Mouse (Mus musculus): ENCODE results near the gene Nsd2. TPM values are rescaled to one million over a fixed set of nuclear protein-coding genes. Genes with fewer than 3 reads are reported as not detected.
"Not testable (repeated sequence)": the region's sequence is repeated elsewhere in the genome, so short reads cannot be mapped to it uniquely, and the experiment has no call there.

Nsd2 gene
- polyA plus RNA-seq, 1 experiment from 2014 or later, result 116 TPM

DNA sequence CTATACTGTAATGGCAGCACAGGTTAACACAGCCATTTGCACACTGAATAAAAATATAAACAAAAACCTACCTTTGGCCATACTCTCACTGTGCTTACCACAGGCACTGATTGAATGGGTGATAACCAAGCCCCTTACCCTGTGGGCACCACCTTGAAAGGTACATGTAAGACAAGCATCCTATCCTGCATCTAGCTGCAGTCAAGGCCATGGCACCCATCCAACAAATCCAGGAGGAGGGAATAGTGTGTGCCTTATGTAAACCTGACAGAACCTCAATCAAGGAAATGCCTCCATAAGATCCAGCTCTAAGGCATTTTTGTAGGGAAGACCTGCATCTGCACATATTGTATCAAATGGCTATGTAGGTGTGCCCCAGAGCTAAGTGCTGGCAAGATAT lies 105.6 kb downstream of the Nsd2 start:
- no peaks in the 10 kb centered on the region for H3K4me1 ChIP-seq (ENCODE audit: control insufficient read depth, insufficient read depth, low read length)
- no peak for ATAC-seq (ENCODE audit: insufficient read depth, low FRiP score, low TSS enrichment)
- H3K4me2 ChIP-seq (ENCODE audit: low read depth), result no peak overlapping the region
- H3K9me3 ChIP-seq (ENCODE audit: control insufficient read depth, low read length), result no peaks in the 10 kb centered on the region
- DNase-seq (ENCODE audit: low spot score), result no peak
- no peak overlapping the region for H3K27ac ChIP-seq (ENCODE audit: low read depth, low read length)
- H3K36me3 ChIP-seq (ENCODE audit: control insufficient read depth, insufficient read depth, low read length), result peaks cover 3% of the 10 kb centered on the region; the same call in 1 of the 2 replicates
- H3K27me3 ChIP-seq (ENCODE audit: control insufficient read depth, insufficient read depth, low read length), result no peaks in the 10 kb centered on the region
- no peak overlapping the region for H3K9ac ChIP-seq (ENCODE audit: low read length)
- H3K4me3 ChIP-seq (ENCODE audit: low read depth, low read length), result no peak overlapping the region

- Histone ChIP-seq H3K9me3 (ENCODE audit: control insufficient read depth, low read length) (no peaks in the 10 kb centered on the region), H3K27ac (ENCODE audit: low read depth, low read length) (no peak overlapping the region), H3K4me2 (ENCODE audit: low read depth) (no peak overlapping the region), H3K36me3 (ENCODE audit: control insufficient read depth, insufficient read depth, low read length) (peaks cover 4% of the 10 kb centered on the region; the same call in 1 of the 2 replicates), H3K27me3 (ENCODE audit: control insufficient read depth, insufficient read depth, low read length) (no peaks in the 10 kb centered on the region), H3K4me1 (ENCODE audit: control insufficient read depth, insufficient read depth, low read length) (peaks cover 8% of the 10 kb centered on the region; the same call in 1 of the 2 replicates), H3K4me3 (ENCODE audit: low read depth, low read length) (no peak overlapping the region), H3K9ac (ENCODE audit: low read length) (no peak overlapping the region)
- DNase-seq (ENCODE audit: low spot score) (no peak), ATAC-seq (ENCODE audit: insufficient read depth, low FRiP score, low TSS enrichment) (no peak)
- WGBS, result 76% methylated on average over 2 of the region's 2 CpGs
These were observed 111.9 kb downstream of the Nsd2 start for GRCm38 (mm10) chr5:33932413-33932812.

DNA sequence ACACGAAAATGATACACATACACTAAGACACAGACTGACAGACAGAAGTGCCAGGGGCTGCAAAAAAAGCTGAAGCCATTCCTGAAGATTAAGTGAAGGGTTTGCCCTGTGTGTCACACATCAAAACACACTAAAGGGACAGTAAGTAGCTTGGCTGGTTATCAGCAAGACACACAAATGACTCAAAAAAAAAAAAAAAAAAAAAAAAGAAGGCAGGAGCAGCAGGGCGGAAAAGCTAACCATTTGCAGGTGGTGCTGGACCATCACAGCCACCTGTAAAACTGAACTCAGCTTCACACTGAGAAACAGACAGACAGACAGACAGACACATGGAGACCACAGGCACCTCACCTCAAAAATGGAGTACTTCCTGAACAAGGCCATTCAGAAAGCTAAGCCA lies 113.6 kb downstream of the Nsd2 start:
- WGBS, result 90% methylated on average over 2 of the region's 2 CpGs
- H3K9me3 ChIP-seq (ENCODE audit: control insufficient read depth, low read length), result no peaks in the 10 kb centered on the region
- H3K4me1 ChIP-seq (ENCODE audit: control insufficient read depth, insufficient read depth, low read length), result peaks cover 8% of the 10 kb centered on the region; the same call in 1 of the 2 replicates
- H3K4me2 ChIP-seq (ENCODE audit: low read depth), result 0 out of 2 replicates have a peak overlapping the region, but pooled peaks have one; percentile 10
- no peak overlapping the region for H3K4me3 ChIP-seq (ENCODE audit: low read depth, low read length)
- no peak overlapping the region for H3K27ac ChIP-seq (ENCODE audit: low read depth, low read length)
- no peak overlapping the region for H3K9ac ChIP-seq (ENCODE audit: low read length)
- ATAC-seq (ENCODE audit: insufficient read depth, low FRiP score, low TSS enrichment) (no peak), DNase-seq (ENCODE audit: low spot score) (no peak)
- H3K36me3 ChIP-seq (ENCODE audit: control insufficient read depth, insufficient read depth, low read length), result peaks cover 4% of the 10 kb centered on the region; the same call in 1 of the 2 replicates
- no peaks in the 10 kb centered on the region for H3K27me3 ChIP-seq (ENCODE audit: control insufficient read depth, insufficient read depth, low read length)

DNA sequence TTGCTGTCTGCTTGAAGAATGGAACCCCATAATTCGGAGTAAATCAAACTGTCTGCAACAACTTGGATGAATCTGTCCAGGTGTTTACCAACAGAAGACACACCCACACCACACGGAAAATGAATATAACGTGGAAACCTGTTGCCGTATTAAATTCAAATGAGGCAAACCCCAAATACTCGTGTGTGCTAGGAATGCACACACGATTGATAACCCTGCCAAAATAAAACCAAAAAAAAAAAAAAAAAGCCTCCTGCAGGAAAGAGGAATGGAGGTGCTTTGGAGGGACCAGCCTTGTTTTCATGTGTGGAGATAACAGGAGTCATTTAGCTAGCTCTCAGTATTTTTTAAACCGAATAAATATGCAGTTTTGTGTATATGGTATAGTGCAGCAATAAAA lies 114.4 kb downstream of the Nsd2 start:
- H3K4me2 ChIP-seq (ENCODE audit: low read depth), result peak overlapping the region; percentile 49
- peaks cover 8% of the 10 kb centered on the region; the same call in 1 of the 2 replicates for H3K4me1 ChIP-seq (ENCODE audit: control insufficient read depth, insufficient read depth, low read length)
- H3K9me3 ChIP-seq (ENCODE audit: control insufficient read depth, low read length), result no peaks in the 10 kb centered on the region
- H3K27me3 ChIP-seq (ENCODE audit: control insufficient read depth, insufficient read depth, low read length), result no peaks in the 10 kb centered on the region
- H3K27ac ChIP-seq (ENCODE audit: low read depth, low read length), result no peak overlapping the region
- H3K9ac ChIP-seq (ENCODE audit: low read length), result no peak overlapping the region
- H3K36me3 ChIP-seq (ENCODE audit: control insufficient read depth, insufficient read depth, low read length), result peaks cover 4% of the 10 kb centered on the region
- ATAC-seq (ENCODE audit: insufficient read depth, low FRiP score, low TSS enrichment) (no peak), DNase-seq (ENCODE audit: low spot score) (no peak)
- H3K4me3 ChIP-seq (ENCODE audit: low read depth, low read length), result no peak overlapping the region; the same call in 1 of the 2 replicates
- WGBS, result 84% methylated on average over 7 of the region's 7 CpGs

DNA sequence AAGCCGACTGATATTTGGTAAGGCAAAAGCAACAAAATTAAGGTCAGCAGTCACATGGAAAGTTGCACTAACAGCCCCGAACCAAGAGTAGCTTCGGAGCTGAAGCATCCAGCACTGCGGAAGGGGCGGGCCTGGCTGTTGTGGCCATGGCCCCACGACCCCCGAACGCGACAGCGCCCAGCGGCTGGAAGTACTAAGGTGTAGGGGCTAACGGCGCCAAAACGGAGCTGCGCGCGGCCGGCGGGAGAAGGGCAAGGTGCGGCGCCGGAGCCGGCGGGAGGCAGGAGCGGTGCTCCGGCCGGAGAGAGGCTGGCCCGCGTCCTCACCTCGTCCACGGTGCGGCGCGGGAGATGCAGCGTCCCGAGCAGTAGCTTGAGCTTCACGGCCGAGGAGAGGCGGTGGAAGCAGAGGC lies 115.2 kb downstream of the Nsd2 start:
- H3K4me2 ChIP-seq (ENCODE audit: low read depth), result peak overlapping the region; percentile 49
- H3K9me3 ChIP-seq (ENCODE audit: control insufficient read depth, low read length), result no peaks in the 10 kb centered on the region
- peak overlapping the region; percentile 92 for H3K4me3 ChIP-seq (ENCODE audit: low read depth, low read length)
- WGBS, result 1% methylated on average over 28 of the region's 39 CpGs
- peak overlapping the region; percentile 90 for H3K9ac ChIP-seq (ENCODE audit: low read length)
- DNase-seq (ENCODE audit: low spot score) (no peak), ATAC-seq (ENCODE audit: insufficient read depth, low FRiP score, low TSS enrichment) (peak; percentile 56)
- no peaks in the 10 kb centered on the region for H3K27me3 ChIP-seq (ENCODE audit: control insufficient read depth, insufficient read depth, low read length)
- H3K4me1 ChIP-seq (ENCODE audit: control insufficient read depth, insufficient read depth, low read length), result peaks cover 8% of the 10 kb centered on the region; the same call in 1 of the 2 replicates
- peaks cover 4% of the 10 kb centered on the region for H3K36me3 ChIP-seq (ENCODE audit: control insufficient read depth, insufficient read depth, low read length)
- H3K27ac ChIP-seq (ENCODE audit: low read depth, low read length), result peak overlapping the region; percentile 86

- Histone ChIP-seq H3K27ac (ENCODE audit: low read depth, low read length) (peak within 1 kb of the TSS; percentile 86), H3K4me3 (ENCODE audit: low read depth, low read length) (peak within 1 kb of the TSS; percentile 92), H3K9ac (ENCODE audit: low read length) (peak within 1 kb of the TSS; percentile 90), H3K4me1 (ENCODE audit: control insufficient read depth, insufficient read depth, low read length) (peaks cover 8% of the 10 kb centered on the region; the same call in 1 of the 2 replicates), H3K9me3 (ENCODE audit: control insufficient read depth, low read length) (no peaks in the 10 kb centered on the region), H3K27me3 (ENCODE audit: control insufficient read depth, insufficient read depth, low read length) (no peaks in the 10 kb centered on the region), H3K4me2 (ENCODE audit: low read depth) (peak within 1 kb of the TSS; percentile 69), H3K36me3 (ENCODE audit: control insufficient read depth, insufficient read depth, low read length) (peaks cover 4% of the 10 kb centered on the region)
- peak; percentile 96 for ATAC-seq (ENCODE audit: insufficient read depth, low FRiP score, low TSS enrichment)
- DNase-seq (ENCODE audit: low spot score), result peak; percentile 99
- under 1% methylated on average over 57 of the region's 61 CpGs for WGBS
These were observed 115.7 kb downstream of the Nsd2 start, which contains the start of gene Nelfa for GRCm38 (mm10) chr5:33936120-33936707. Gene Nelfa (minus strand): TSS chr5:33936413.

DNA sequence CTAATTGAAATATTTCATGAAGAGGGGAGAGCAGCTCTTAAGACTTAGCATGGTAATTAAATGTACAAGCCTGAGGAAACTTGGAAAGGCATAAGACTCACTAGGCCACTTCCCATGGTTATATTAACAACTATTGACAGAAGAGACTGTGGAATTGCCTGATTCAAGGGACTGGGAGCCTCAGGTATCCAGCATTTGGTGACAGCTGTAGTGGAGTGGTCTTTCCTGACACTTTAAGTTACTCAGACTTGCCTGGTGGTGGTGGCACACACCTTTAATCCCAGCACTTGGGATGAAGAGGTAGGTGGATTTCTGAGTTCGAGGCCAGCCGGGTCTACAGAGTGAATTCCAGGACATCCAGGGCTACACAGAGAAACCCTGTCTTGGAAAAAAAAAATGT lies 116.7 kb downstream of the Nsd2 start:
- no peaks in the 10 kb centered on the region for H3K9me3 ChIP-seq (ENCODE audit: control insufficient read depth, low read length)
- no peak overlapping the region for H3K27ac ChIP-seq (ENCODE audit: low read depth, low read length)
- H3K4me3 ChIP-seq (ENCODE audit: low read depth, low read length), result no peak overlapping the region
- no peak overlapping the region for H3K9ac ChIP-seq (ENCODE audit: low read length)
- peaks cover 2% of the 10 kb centered on the region; the same call in 1 of the 2 replicates for H3K36me3 ChIP-seq (ENCODE audit: control insufficient read depth, insufficient read depth, low read length)
- no peaks in the 10 kb centered on the region for H3K27me3 ChIP-seq (ENCODE audit: control insufficient read depth, insufficient read depth, low read length)
- peak overlapping the region; percentile 69; the same call in 1 of the 2 replicates for H3K4me2 ChIP-seq (ENCODE audit: low read depth)
- DNase-seq (ENCODE audit: low spot score) (no peak), ATAC-seq (ENCODE audit: insufficient read depth, low FRiP score, low TSS enrichment) (no peak)
- H3K4me1 ChIP-seq (ENCODE audit: control insufficient read depth, insufficient read depth, low read length), result peaks cover 8% of the 10 kb centered on the region; the same call in 1 of the 2 replicates
- 100% methylated on average over 2 of the region's 2 CpGs for WGBS

DNA sequence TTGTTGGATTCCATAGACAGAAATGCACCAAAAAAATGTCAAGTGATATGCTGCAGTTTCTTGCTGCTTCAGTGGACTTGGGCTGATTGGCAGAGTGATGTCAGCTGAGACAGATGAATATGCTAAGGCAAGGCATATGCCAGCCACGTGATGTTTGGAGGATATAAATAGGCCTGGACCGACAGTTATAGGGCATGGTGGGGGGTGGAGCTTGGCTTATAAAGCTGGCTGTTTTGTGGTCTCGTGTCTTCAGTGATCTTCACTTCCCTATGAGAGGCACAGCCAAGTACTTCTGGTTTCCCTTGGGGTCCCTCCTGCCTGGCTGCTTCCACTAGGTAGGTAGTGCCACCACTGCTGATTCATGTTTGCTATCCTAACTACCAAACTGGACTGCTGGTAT lies 117.9 kb downstream of the Nsd2 start:
- Histone ChIP-seq H3K4me3 (ENCODE audit: low read depth, low read length) (0 out of 2 replicates have a peak overlapping the region, but pooled peaks have one; percentile 2), H3K4me1 (ENCODE audit: control insufficient read depth, insufficient read depth, low read length) (peaks cover 8% of the 10 kb centered on the region; the same call in 1 of the 2 replicates), H3K36me3 (ENCODE audit: control insufficient read depth, insufficient read depth, low read length) (peaks cover 2% of the 10 kb centered on the region; the same call in 1 of the 2 replicates), H3K27ac (ENCODE audit: low read depth, low read length) (no peak overlapping the region), H3K4me2 (ENCODE audit: low read depth) (no peak overlapping the region), H3K27me3 (ENCODE audit: control insufficient read depth, insufficient read depth, low read length) (no peaks in the 10 kb centered on the region), H3K9ac (ENCODE audit: low read length) (no peak overlapping the region), H3K9me3 (ENCODE audit: control insufficient read depth, low read length) (no peaks in the 10 kb centered on the region)
- DNase-seq (ENCODE audit: low spot score), result no peak
- WGBS, result 92% methylated on average over 3 of the region's 3 CpGs
- ATAC-seq (ENCODE audit: insufficient read depth, low FRiP score, low TSS enrichment), result no peak

GRCm38 (mm10) chr5:33947035-33947434 lies 126.5 kb downstream of the Nsd2 start:
- H3K27me3 ChIP-seq (ENCODE audit: control insufficient read depth, insufficient read depth, low read length); H3K4me1 ChIP-seq (ENCODE audit: control insufficient read depth, insufficient read depth, low read length); H3K27ac ChIP-seq (ENCODE audit: low read depth, low read length); DNase-seq (ENCODE audit: low spot score); H3K4me2 ChIP-seq (ENCODE audit: low read depth); H3K36me3 ChIP-seq (ENCODE audit: control insufficient read depth, insufficient read depth, low read length); ATAC-seq (ENCODE audit: insufficient read depth, low FRiP score, low TSS enrichment); H3K9me3 ChIP-seq (ENCODE audit: control insufficient read depth, low read length); H3K4me3 ChIP-seq (ENCODE audit: low read depth, low read length); H3K9ac ChIP-seq (ENCODE audit: low read length): not testable (repeated sequence)
- 83% methylated on average over 16 of the region's 16 CpGs for WGBS
